Mouse (Mus musculus): ENCODE results near the gene Olfr99.

- TF ChIP-seq CTCF (IDR thresholded peaks at IDR 0.05; ENCODE audit: low read depth), result no peak
- no peak for TF ChIP-seq EP300 (IDR thresholded peaks at IDR 0.05; ENCODE audit: low read depth)
These were observed 6.7 kb downstream of the Olfr99 start for GRCm38 (mm10) chr17:37276573-37276972.

Data from liver, postnatal 0 days (tissue).